Mouse (Mus musculus) frontal cortex, postnatal 14 days (tissue): ENCODE results near the gene Cul1.
"Not testable (repeated sequence)": the region's sequence is repeated elsewhere in the genome, so short reads cannot be mapped to it uniquely, and the experiment has no call there.

Source experiments
- DNase-seq, 2 experiments: peaks; one replicate each; pipeline ENCODE4 v3.0.0; 2022; ENCODE audit warnings: low spot score in 2 of 2

The Cul1 gene

GRCm38 (mm10) chr6:47453098-47453497 is at the start of gene Cul1:
Gene Cul1 (plus strand): TSS chr6:47453398.
- DNase-seq: no peak

- no peak for DNase-seq
Measured at GRCm38 (mm10) chr6:47404419-47405382, 48.5 kb upstream of the Cul1 start.

- DNase-seq: no peak
Measured at GRCm38 (mm10) chr6:47412886-47413606, 40.2 kb upstream of the Cul1 start.

GRCm38 (mm10) chr6:47413656-47414055 is 39.5 kb upstream of the Cul1 start:
- no peak for DNase-seq

GRCm38 (mm10) chr6:47418691-47419090 is 34.5 kb upstream of the Cul1 start:
- DNase-seq: no peak

- no peak for DNase-seq
Measured at GRCm38 (mm10) chr6:47420156-47420555, 33.0 kb upstream of the Cul1 start.

- DNase-seq: no peak
Measured at GRCm38 (mm10) chr6:47421221-47421620, 32.0 kb upstream of the Cul1 start.

- DNase-seq: no peak
Measured at GRCm38 (mm10) chr6:47426136-47426535, 27.1 kb upstream of the Cul1 start.

GRCm38 (mm10) chr6:47426556-47426955 is 26.6 kb upstream of the Cul1 start:
- DNase-seq: not testable (repeated sequence)

GRCm38 (mm10) chr6:47432795-47433194 is 20.4 kb upstream of the Cul1 start:
- DNase-seq: not testable (repeated sequence)

- no peak for DNase-seq
Measured at GRCm38 (mm10) chr6:47440080-47440479, 13.1 kb upstream of the Cul1 start.

- no peak for DNase-seq
Measured at GRCm38 (mm10) chr6:47447658-47448057, 5.5 kb upstream of the Cul1 start.

- DNase-seq: peak; percentile 20 to 46
Measured at GRCm38 (mm10) chr6:47453522-47454130, 428 bp downstream of the Cul1 start.

- peak; percentile 33 to 44 for DNase-seq
Measured at GRCm38 (mm10) chr6:47454131-47454574, 955 bp downstream of the Cul1 start.

- peak; percentile 27 to 50 for DNase-seq
Measured at GRCm38 (mm10) chr6:47454575-47455571, 1.7 kb downstream of the Cul1 start.

GRCm38 (mm10) chr6:47455843-47456242 is 2.6 kb downstream of the Cul1 start:
- no peak for DNase-seq

- no peak for DNase-seq
Measured at GRCm38 (mm10) chr6:47456853-47457252, 3.7 kb downstream of the Cul1 start.

GRCm38 (mm10) chr6:47465400-47465799 is 12.2 kb downstream of the Cul1 start:
- no peak for DNase-seq

- DNase-seq: no peak
Measured at GRCm38 (mm10) chr6:47466488-47466887, 13.3 kb downstream of the Cul1 start.

GRCm38 (mm10) chr6:47467058-47467457 is 13.9 kb downstream of the Cul1 start:
- no peak for DNase-seq

GRCm38 (mm10) chr6:47469760-47470159 is 16.6 kb downstream of the Cul1 start:
- DNase-seq: no peak
